Mouse (Mus musculus) layer of hippocampus, adult 2 months (tissue): ENCODE data around the gene Cttn. TPM values are rescaled to one million over a fixed set of nuclear protein-coding genes. Genes with fewer than 3 reads are reported as not detected.

Experiments
- DNase-seq, 2 experiments: peaks; one replicate each; pipeline ENCODE4 v3.0.0; 2022; ENCODE audit warnings: low spot score in 2 of 2
- H3K27ac ChIP-seq: fragments of 200-600 bp; 2 replicates; pipeline ENCODE4 v1.8.1; 2022
- H3K4me3 ChIP-seq: fragments of 200-600 bp; 2 replicates; pipeline ENCODE4 v1.8.1; 2022; ENCODE audit warnings: mild to moderate bottlenecking
- CTCF ChIP-seq: fragments of 200-600 bp; conservative IDR thresholded peaks from 2 replicates; pipeline ENCODE4 v1.8.1; 2022; ENCODE audit warnings: antibody characterized with exemption, mild to moderate bottlenecking, moderate library complexity
- long read RNA-seq, 2 experiments: library from polyadenylated mRNA; stranded (forward); transcript quantifications; one replicate each; pipeline ENCODE4 v2.0.0; 2021; ENCODE audit warnings: borderline mapping rate in 2 of 2
- total RNA-seq, 2 experiments: library from RNA; stranded (reverse); gene quantifications; 2 replicates each; pipeline ENCODE4 v1.2.3; 2021

Gene Cttn
- total RNA-seq = 100 to 1,000 TPM; 179 to 181 TPM
- long read RNA-seq, experiment 1, transcript Cttn-201 (17 exons, 2,913 nt) = major isoform, 31 of 313 reads
- long read RNA-seq, experiment 1, transcript Cttn-202 (18 exons, 3,286 nt) = minor isoform, 14 of 313 reads
- long read RNA-seq, experiment 1, partial matches to known transcripts = 25 of 313 reads
- long read RNA-seq, experiment 1, other reads (novel, unspliced or antisense) = 243 of 313 reads
- long read RNA-seq, experiment 2, transcript Cttn-202 (18 exons, 3,286 nt) = minor isoform, 12 of 407 reads
- long read RNA-seq, experiment 2, transcript Cttn-201 (17 exons, 2,913 nt) = major isoform, 39 of 407 reads
- long read RNA-seq, experiment 2, partial matches to known transcripts = 38 of 407 reads
- long read RNA-seq, experiment 2, other reads (novel, unspliced or antisense) = 315 of 407 reads

DNA sequence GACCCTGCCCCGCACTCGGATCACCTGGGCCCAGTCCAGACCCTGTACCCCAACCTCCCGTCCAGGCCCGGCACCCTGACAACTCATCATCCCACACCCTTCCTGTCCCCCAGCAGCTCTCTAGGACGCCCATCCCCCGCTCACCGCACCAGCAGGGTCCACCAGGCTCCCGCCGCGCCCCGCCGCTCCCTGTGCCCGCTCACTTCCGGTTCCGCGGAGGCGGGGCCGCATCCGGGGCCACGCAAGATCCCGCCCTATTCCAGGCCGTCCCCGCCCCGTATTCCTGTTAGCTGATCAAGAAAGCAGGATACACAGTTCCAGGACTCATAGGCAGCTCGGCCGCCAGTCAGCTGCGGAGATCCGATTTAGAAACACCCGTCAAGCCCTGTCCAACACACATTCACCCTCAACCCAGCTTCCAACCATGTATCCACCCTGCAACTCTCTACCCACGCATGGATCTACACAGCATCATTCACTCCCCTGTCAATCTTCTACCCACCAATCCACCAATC, at the start of gene Cttn:
Cttn (minus strand) TSS at position 465 of the 515 bp plus-strand sequence.
- no peak for TF ChIP-seq CTCF
- peak; percentile 89 to 91 for DNase-seq
- peak within 1 kb of the TSS; percentile 90 for H3K4me3 ChIP-seq
- peak within 1 kb of the TSS; percentile 97 for H3K27ac ChIP-seq

- DNase-seq = no peak
- TF ChIP-seq CTCF = no peak
These were observed 49.0 kb upstream of the Cttn start for GRCm38 (mm10) chr7:144519852-144520251.

DNA sequence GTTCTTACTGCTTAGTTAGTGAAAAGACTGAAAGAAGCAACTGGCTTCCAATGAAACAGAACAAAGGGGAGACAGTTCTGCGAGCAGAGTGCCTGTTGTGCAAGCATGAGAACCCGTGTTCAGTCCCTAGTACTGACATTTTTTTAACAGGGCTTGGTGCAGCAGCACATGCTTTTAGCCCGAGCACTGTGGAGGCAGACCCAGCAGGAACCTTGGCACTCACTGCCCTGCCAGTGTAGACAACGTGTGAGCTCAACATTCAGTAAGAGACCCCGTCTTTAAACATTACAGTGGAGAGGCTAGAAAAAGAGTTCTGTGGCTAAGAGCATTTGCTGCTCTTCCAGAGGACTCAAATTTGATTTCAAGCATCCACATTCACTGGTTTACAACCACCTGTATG, 45.9 kb upstream of the Cttn start:
- H3K4me3 ChIP-seq = no peak overlapping the region
- no peak for TF ChIP-seq CTCF
- no peak overlapping the region for H3K27ac ChIP-seq
- DNase-seq = no peak

More at GRCm38 (mm10) chr7:144519852-144520251, 49.0 kb upstream of the Cttn start:
- H3K4me3 ChIP-seq = no peak overlapping the region
- no peak overlapping the region for H3K27ac ChIP-seq

DNA sequence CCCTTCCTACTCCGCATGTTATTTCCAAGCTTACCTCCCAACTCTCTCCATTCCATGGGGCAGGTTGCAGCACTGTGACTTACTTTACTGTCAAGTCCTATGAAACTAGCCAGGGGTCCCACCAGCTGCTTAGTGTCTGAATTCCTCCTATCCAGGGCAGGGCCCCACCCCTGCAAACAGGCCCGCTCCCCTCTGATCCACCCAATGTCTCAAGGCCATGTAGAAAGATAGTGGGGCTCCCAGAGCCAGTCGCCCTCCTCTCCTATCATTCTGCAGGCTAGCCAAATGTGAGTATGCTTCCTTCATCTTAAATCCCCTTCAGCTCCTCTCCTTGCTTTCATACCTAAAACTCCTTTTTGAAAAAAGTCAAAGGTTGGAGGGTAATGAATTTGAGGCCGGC, 38.3 kb upstream of the Cttn start:
- Histone ChIP-seq H3K27ac (no peak overlapping the region), H3K4me3 (no peak overlapping the region)
- no peak for DNase-seq
- TF ChIP-seq CTCF = no peak

- H3K27ac ChIP-seq = no peak overlapping the region
- no peak overlapping the region for H3K4me3 ChIP-seq
- DNase-seq = no peak
- no peak for TF ChIP-seq CTCF
These were observed 36.0 kb upstream of the Cttn start for GRCm38 (mm10) chr7:144506807-144507206.

DNA sequence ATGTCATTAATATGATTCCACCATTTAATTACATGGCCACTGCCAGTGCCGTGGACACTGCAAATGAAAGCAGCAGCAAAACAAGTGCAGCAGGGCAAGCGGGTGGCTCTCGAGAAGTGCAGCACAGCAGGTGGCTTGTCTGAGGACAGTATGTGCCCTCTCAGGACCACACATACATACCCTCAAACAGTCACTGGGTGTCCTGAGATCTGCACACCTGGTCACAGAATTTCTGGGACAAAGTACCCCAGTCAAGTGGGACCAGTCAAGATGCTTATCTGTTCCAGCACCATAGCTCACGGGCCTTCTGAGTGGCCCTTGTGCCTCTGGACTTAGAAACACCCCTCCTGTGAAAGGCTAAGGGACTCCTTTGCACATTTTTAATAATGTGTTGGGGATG, 33.1 kb upstream of the Cttn start:
- DNase-seq = no peak

GRCm38 (mm10) chr7:144492931-144493330, 22.1 kb upstream of the Cttn start:
- no peak overlapping the region for H3K4me3 ChIP-seq
- no peak for TF ChIP-seq CTCF
- no peak for DNase-seq
- H3K27ac ChIP-seq = no peak overlapping the region

More for the DNA sequence above, 33.1 kb upstream of the Cttn start:
- no peak for TF ChIP-seq CTCF
- no peak overlapping the region for H3K27ac ChIP-seq
- no peak overlapping the region for H3K4me3 ChIP-seq

DNA sequence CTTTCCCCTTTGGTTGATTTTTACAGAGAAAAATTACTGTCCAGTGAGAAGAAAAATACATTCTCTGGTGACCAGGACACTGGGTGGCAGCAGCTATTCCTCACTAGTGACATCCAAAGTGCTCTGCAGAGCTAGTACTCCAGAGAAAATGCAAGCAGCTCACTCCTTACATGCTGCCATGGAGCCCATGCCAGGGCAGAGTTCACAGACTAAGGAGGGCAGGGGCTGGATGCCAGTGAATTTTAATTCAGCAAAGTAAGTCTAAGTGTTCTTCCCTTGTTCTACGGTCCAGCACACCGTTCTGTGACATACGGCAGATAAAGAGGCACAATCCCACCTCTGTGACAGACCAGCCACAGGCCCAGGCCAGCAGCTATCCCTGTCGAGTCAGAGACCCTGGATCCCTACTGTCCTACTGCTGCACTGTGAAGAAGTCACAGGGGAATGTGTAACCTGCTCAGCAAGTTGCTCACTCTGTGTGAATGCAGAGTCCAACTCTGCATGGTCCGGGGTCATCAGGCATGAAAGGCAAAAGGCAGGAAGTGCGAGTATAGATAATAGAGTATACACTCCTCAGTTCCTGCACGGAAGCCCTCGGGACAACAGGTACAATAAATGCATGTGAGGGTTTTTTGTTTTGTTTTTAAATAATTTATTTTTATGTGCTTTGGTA, 19.5 kb upstream of the Cttn start:
- no peak for TF ChIP-seq CTCF
- DNase-seq = no peak
- H3K4me3 ChIP-seq = no peak overlapping the region

DNA sequence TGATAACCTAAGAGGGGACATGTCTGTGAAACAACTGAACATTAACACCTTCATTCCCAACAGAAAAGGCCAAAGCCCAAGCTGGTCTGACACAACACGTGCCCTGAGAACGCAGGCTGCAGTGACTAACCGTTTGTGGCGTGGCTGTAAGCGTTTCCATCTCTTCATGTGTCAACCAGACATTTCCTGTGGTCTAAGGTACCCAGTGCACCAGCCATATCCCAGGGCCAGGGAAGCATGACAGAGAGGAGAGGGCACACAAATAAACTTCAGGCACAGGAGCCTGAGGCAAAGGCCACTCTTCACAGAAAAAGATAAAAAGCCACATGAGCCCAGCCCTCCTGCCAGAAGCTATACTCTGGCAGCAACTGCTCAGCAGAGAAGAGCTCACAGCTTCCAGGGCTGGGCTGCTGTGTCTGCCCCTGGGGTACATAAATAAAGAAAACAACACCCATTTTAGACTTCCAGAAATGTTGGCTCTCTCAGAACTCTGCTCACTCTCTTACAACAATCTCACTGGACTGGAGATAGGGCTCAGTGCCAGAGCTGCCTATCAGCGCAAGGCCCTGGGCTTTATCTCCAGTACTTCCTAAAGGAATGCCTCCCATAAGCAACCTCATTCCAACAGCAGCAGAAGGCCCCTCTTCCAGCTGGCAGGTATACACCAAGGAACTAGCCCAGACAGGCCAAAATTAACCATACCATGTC, 18.4 kb upstream of the Cttn start:
- H3K4me3 ChIP-seq = no peak overlapping the region
- H3K27ac ChIP-seq = no peak overlapping the region
- TF ChIP-seq CTCF = no peak
- no peak for DNase-seq

More for the DNA sequence above, 19.5 kb upstream of the Cttn start:
- H3K27ac ChIP-seq = no peak overlapping the region

DNA sequence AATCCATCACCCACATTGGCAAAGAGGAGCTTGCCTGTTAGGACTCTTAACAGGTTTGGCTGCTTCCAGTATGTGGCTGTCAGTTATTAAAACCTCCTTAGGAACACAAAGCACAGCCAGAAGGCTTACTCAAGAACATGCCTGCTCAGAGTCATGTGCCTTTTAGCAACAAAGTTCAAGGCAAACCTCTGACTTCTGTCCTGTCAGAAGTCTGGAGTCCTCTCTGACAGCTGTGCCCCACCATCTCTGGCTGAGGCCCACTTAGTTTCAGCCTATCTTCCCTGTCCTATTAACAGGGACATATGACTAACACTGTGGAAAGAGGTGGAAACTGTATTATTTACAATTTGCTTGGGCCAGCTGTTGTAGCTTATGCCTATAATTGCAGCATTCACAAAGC, 9.5 kb upstream of the Cttn start:
- TF ChIP-seq CTCF = no peak
- DNase-seq = no peak
- Histone ChIP-seq H3K4me3 (no peak overlapping the region), H3K27ac (peak overlapping the region; percentile 28; the same call in 1 of the 2 replicates)

DNA sequence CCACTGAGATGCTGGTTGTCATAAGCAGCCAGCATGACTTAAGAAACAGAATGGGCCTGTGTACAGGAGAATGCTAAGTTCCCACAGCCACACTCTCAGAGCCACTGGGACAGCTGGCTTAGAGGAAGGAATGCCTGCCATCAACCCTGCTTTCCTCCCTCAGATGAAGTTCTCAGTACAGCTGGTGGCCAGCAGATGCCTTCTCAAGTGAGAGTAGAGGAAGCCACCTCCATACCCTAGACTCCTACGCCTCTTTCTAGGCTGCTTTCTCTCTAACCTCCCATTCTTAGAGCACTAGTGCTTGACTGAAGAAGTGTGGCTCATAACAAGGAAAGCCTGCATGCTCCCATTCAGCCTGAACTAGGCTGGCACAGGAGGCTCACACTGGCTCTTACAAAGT, 8.8 kb upstream of the Cttn start:
- no peak for TF ChIP-seq CTCF
- H3K4me3 ChIP-seq = no peak overlapping the region
- H3K27ac ChIP-seq = peak overlapping the region; percentile 67
- peak; percentile 34 to 65 for DNase-seq

- no peak overlapping the region for H3K4me3 ChIP-seq
- peak overlapping the region; percentile 23; the same call in 1 of the 2 replicates for H3K27ac ChIP-seq
- no peak for TF ChIP-seq CTCF
- DNase-seq = no peak
These were observed 4.9 kb upstream of the Cttn start for GRCm38 (mm10) chr7:144475741-144476140.

DNA sequence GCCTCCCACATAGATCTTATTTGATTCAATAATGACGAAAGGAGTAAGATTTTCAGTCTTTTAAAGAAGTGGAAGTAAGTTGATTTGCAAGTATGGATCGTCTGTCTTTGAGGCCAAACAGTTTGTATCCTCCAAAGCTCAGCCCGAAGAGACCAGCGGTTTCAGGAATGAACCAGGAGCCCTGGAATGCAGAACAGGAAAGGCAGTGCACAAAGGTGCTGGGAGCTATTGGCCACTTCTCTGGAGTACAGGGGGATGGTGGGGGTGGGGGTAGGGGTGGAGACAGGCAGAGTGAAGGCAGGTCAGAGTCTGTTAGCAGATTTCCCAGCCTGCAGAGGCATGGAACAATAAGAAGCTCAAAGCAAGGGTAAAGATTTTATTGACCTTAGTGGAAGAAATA, 2.7 kb upstream of the Cttn start:
- H3K27ac ChIP-seq = no peak overlapping the region
- no peak overlapping the region for H3K4me3 ChIP-seq
- DNase-seq = no peak
- no peak for TF ChIP-seq CTCF
